Mouse (Mus musculus) common myeloid progenitor, adult 5-6 weeks (primary cell): ENCODE data around the gene Ccdc157. TPM values are rescaled to one million over a fixed set of nuclear protein-coding genes. Genes with fewer than 3 reads are reported as not detected.
"Not testable (repeated sequence)": the region's sequence is repeated elsewhere in the genome, so short reads cannot be mapped to it uniquely, and the experiment has no call there.

Source experiments
- ATAC-seq: replicated peaks from 2 replicates; pipeline ENCODE4 v1.8.0; 2016; ENCODE audit warnings: low read depth, mild to moderate bottlenecking, moderate TSS enrichment, inconsistent platforms; ENCODE audit not compliant: poor library complexity, severe bottlenecking
- total RNA-seq: library from RNA; stranded (forward); fragments of 200-1000, 187-1606 nt; gene quantifications from 2 replicates; pipeline ENCODE4 v1.2.3, GENCODE M21; 2017

Gene Ccdc157
- 2.1 TPM in 2 replicates for total RNA-seq

GRCm38 (mm10) chr11:4159808-4160708, at the start of gene Ccdc157, which contains the start of gene Sf3a1:
Ccdc157 (minus strand) TSS chr11:4160293.
Sf3a1 (plus strand) TSS chr11:4160350.
- ATAC-seq, result peak; percentile 98

GRCm38 (mm10) chr11:4209556-4209955, 49.5 kb upstream of the Ccdc157 start:
- ATAC-seq, result no peak; the same call in 1 of the 2 replicates

- ATAC-seq, result no peak
Observed at GRCm38 (mm10) chr11:4207655-4208054, 47.6 kb upstream of the Ccdc157 start.

GRCm38 (mm10) chr11:4206563-4206962, 46.5 kb upstream of the Ccdc157 start:
- peak; percentile 70 for ATAC-seq

GRCm38 (mm10) chr11:4205951-4206350, 45.9 kb upstream of the Ccdc157 start:
- no peak for ATAC-seq

GRCm38 (mm10) chr11:4205097-4205655, 45.1 kb upstream of the Ccdc157 start:
- no peak for ATAC-seq

GRCm38 (mm10) chr11:4203705-4204074, 43.6 kb upstream of the Ccdc157 start:
- ATAC-seq, result no peak

GRCm38 (mm10) chr11:4202995-4203704, 43.1 kb upstream of the Ccdc157 start:
- no peak for ATAC-seq

GRCm38 (mm10) chr11:4201981-4202700, 42.0 kb upstream of the Ccdc157 start:
- no peak for ATAC-seq

- ATAC-seq, result no peak
Observed at GRCm38 (mm10) chr11:4197691-4198090, 37.6 kb upstream of the Ccdc157 start.

GRCm38 (mm10) chr11:4196636-4197035, 36.5 kb upstream of the Ccdc157 start:
- no peak for ATAC-seq

GRCm38 (mm10) chr11:4195597-4196031, 35.5 kb upstream of the Ccdc157 start:
- peak; percentile 90 for ATAC-seq

GRCm38 (mm10) chr11:4193420-4193819, 33.3 kb upstream of the Ccdc157 start:
- ATAC-seq, result no peak

- no peak for ATAC-seq
Observed at GRCm38 (mm10) chr11:4192757-4193156, 32.7 kb upstream of the Ccdc157 start.

- ATAC-seq, result no peak
Observed at GRCm38 (mm10) chr11:4190677-4191076, 30.6 kb upstream of the Ccdc157 start.

- ATAC-seq, result no peak
Observed at GRCm38 (mm10) chr11:4189182-4189581, 29.1 kb upstream of the Ccdc157 start.

GRCm38 (mm10) chr11:4187318-4187700, 27.2 kb upstream of the Ccdc157 start:
- ATAC-seq, result no peak

- ATAC-seq, result peak; percentile 100
Observed at GRCm38 (mm10) chr11:4186486-4187317, 26.6 kb upstream of the Ccdc157 start, which contains the start of gene Tbc1d10a. Tbc1d10a (plus strand) TSS chr11:4186789.

GRCm38 (mm10) chr11:4185480-4185879, 25.4 kb upstream of the Ccdc157 start:
- not testable (repeated sequence) for ATAC-seq
